Mouse (Mus musculus): Measurements from ENCODE around the gene Cytl1.

The Cytl1 gene

DNA sequence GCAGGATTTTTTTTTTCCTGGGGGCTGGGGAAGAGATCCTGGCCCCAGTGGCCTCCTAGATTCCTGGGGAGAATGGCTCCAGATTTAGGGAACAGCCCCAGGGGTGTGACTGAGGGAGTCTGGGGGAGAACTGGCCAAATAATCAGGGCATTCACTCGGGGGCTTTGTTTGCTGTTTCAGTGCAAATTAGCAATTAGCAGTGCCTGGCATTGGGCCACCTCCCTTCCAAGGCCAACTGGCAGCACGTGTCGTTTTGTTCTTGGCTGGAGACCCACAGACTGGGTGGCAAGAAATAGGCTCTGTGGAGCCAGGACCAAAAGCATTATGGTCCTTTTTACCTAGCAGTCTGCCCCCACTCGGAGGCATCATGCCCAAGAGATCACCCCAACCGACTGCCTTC is 33.7 kb downstream of the Cytl1 start:
- peak; percentile 21 for DNase-seq (ENCODE audit: low spot score)

DNA sequence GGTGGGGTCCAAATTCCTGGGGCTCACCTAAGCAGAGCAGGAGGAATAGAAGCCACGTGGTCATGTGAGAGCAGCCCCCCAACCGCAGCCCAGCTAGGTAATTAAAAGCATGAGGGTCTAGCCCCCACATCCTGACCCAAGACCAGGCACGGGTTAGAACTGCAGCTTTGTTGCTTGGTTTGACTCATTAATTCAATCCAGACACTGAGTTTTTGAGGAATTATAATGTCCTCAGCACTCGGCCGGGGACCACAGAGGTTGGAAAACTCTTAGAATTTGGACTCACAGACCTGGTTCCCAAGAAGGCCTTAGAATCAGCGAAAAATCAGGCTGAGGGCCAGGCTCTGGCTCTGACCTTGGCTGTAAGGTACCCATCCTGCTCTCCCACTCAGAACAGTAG is 35.6 kb downstream of the Cytl1 start:
- DNase-seq (ENCODE audit: low spot score), result no peak

GRCm38 (mm10) chr5:37774011-37774410 is 38.7 kb downstream of the Cytl1 start:
- DNase-seq (ENCODE audit: low spot score), result no peak

- DNase-seq (ENCODE audit: low spot score), result no peak
Observed at GRCm38 (mm10) chr5:37775681-37776080, 40.4 kb downstream of the Cytl1 start.

GRCm38 (mm10) chr5:37783306-37783705 is 48.0 kb downstream of the Cytl1 start:
- DNase-seq (ENCODE audit: low spot score), result no peak

DNA sequence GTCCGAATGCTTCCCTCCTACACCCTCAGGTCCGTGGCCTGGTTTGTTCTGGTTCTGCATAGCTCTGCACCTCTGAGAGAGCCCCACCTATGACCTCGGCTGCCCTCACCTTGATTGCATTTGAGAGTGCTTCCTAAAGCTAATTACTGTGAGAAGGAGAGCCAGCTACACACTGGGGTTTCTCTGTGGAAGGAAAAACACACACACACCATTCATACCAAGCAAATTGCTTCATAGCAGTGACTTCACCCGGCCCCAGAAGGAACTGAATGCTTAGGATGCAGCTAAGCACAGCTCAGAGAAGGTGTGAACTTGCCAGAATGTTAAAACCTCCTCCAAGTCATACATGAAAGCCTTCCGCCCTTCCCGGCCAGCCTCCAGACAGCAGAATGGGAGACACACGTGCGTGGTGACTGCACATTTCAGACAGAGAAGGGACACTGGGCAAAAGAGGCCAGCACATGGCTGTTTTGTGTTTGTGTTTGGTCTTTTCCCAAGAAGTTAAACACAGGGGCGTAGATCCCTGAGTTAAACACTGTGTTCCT is 49.6 kb downstream of the Cytl1 start:
- DNase-seq (ENCODE audit: low spot score), result no peak

Measured in testis, postnatal 14 days (tissue).